Mouse (Mus musculus) erythroblast, embryonic 14.5 days (primary cell): ENCODE data around the gene Gp1ba. TPM values are rescaled to one million over a fixed set of nuclear protein-coding genes. Genes with fewer than 3 reads are reported as not detected.

ENCODE experiments used
- H3K27me3 ChIP-seq: 2 replicates; pipeline ENCODE4 v1.6.1; 2012; ENCODE audit warnings: inconsistent platforms; ENCODE audit not compliant: control insufficient read depth
- H3K36me3 ChIP-seq: 2 replicates; pipeline ENCODE4 v1.6.1; 2012; ENCODE audit warnings: mild to moderate bottlenecking, inconsistent platforms; ENCODE audit not compliant: control insufficient read depth
- H3K4me1 ChIP-seq: 2 replicates; pipeline ENCODE4 v1.6.1; 2012; ENCODE audit warnings: inconsistent platforms; ENCODE audit not compliant: control insufficient read depth
- H3K4me3 ChIP-seq: replicated peaks from 2 replicates; pipeline ENCODE3; 2012; ENCODE audit warnings: moderate library complexity, mild to moderate bottlenecking, inconsistent platforms
- H3K9me3 ChIP-seq: 2 replicates; pipeline ENCODE4 v1.6.1; 2012; ENCODE audit warnings: low read length, inconsistent platforms, mixed read lengths; ENCODE audit not compliant: control insufficient read depth
- GATA1 ChIP-seq: IDR thresholded peaks from 2 replicates; pipeline ENCODE4 v1.6.1; 2012; ENCODE audit warnings: low read length, inconsistent platforms, mixed read lengths
- TAL1 ChIP-seq: IDR thresholded peaks from 3 replicates; pipeline ENCODE4 v1.6.1; 2012; ENCODE audit warnings: low read length, inconsistent platforms, mixed read lengths
- polyA plus RNA-seq: library from polyadenylated mRNA; stranded (reverse); fragments of >175 nt; gene quantifications from 2 replicates; pipeline ENCODE4 v1.2.3, GENCODE M21; 2012

Gene Gp1ba
- polyA plus RNA-seq, 1 experiment = 0.12 TPM

GRCm38 (mm10) chr11:70683640-70684039 lies 44.7 kb downstream of the Gp1ba start:
- no peak overlapping the region for H3K4me3 ChIP-seq
- TF ChIP-seq TAL1 = no peak
- H3K9me3 ChIP-seq = no peaks in the 10 kb centered on the region
- H3K4me1 ChIP-seq = peaks cover 21% of the 10 kb centered on the region
- H3K36me3 ChIP-seq = peaks cover 34% of the 10 kb centered on the region
- peaks cover 6% of the 10 kb centered on the region for H3K27me3 ChIP-seq

GRCm38 (mm10) chr11:70686901-70687566 lies 48.1 kb downstream of the Gp1ba start:
- H3K4me1 ChIP-seq = peaks cover 20% of the 10 kb centered on the region
- no peak for TF ChIP-seq GATA1
- no peak for TF ChIP-seq TAL1

GRCm38 (mm10) chr11:70687601-70688199 lies 48.8 kb downstream of the Gp1ba start, which contains the start of gene Camta2:
TSS of gene Camta2 (minus strand) at chr11:70688105.
- Histone ChIP-seq H3K27me3 (peaks cover 24% of the 10 kb centered on the region), H3K4me1 (peaks cover 20% of the 10 kb centered on the region), H3K9me3 (no peaks in the 10 kb centered on the region), H3K36me3 (peaks cover 15% of the 10 kb centered on the region), H3K4me3 (peak within 1 kb of the TSS; percentile 76)
- no peak for TF ChIP-seq GATA1
- no peak for TF ChIP-seq TAL1

More at GRCm38 (mm10) chr11:70686901-70687566, 48.1 kb downstream of the Gp1ba start:
- peak overlapping the region; percentile 76 for H3K4me3 ChIP-seq
- H3K36me3 ChIP-seq = peaks cover 20% of the 10 kb centered on the region
- peaks cover 20% of the 10 kb centered on the region for H3K27me3 ChIP-seq
- no peaks in the 10 kb centered on the region for H3K9me3 ChIP-seq

- Histone ChIP-seq H3K4me1 (peaks cover 20% of the 10 kb centered on the region), H3K9me3 (no peaks in the 10 kb centered on the region), H3K36me3 (peaks cover 9% of the 10 kb centered on the region), H3K27me3 (peaks cover 25% of the 10 kb centered on the region), H3K4me3 (peak overlapping the region; percentile 76)
- TF ChIP-seq GATA1 = no peak
- no peak for TF ChIP-seq TAL1
These were observed 49.5 kb downstream of the Gp1ba start for GRCm38 (mm10) chr11:70688372-70688771.

- peaks cover 36% of the 10 kb centered on the region for H3K27me3 ChIP-seq
- no peak overlapping the region for H3K4me3 ChIP-seq
- TF ChIP-seq TAL1 (no peak), GATA1 (no peak)
- H3K36me3 ChIP-seq = peaks cover 4% of the 10 kb centered on the region
- peaks cover 20% of the 10 kb centered on the region for H3K4me1 ChIP-seq
- H3K9me3 ChIP-seq = no peaks in the 10 kb centered on the region
These were observed 50.7 kb downstream of the Gp1ba start for GRCm38 (mm10) chr11:70689578-70689977.

Other genes starting within 250 kb of the Gp1ba start
- gene Pelp1, start 229.1 kb upstream of the Gp1ba start, polyA plus RNA-seq = 2.9 and 3.5 TPM in 2 replicates
- gene Arrb2, start 206.5 kb upstream of the Gp1ba start, polyA plus RNA-seq = 7.9 and 11.5 TPM in 2 replicates
- gene Med11, start 187.2 kb upstream of the Gp1ba start, polyA plus RNA-seq = 1.1 and 2.3 TPM in 2 replicates
- gene Zmynd15, start 179.7 kb upstream of the Gp1ba start, polyA plus RNA-seq = 0.02 TPM in 1 of 2 replicates, not detected in the other
- gene Cxcl16, start 179.1 kb upstream of the Gp1ba start, polyA plus RNA-seq = not detected in 2 replicates
- not detected in 2 replicates for gene Tm4sf5, start 133.9 kb upstream of the Gp1ba start, polyA plus RNA-seq
- gene Vmo1, start 124.5 kb upstream of the Gp1ba start, polyA plus RNA-seq = not detected in 2 replicates
- gene Gltpd2, start 119.9 kb upstream of the Gp1ba start, polyA plus RNA-seq = 0.10 TPM in 1 of 2 replicates, not detected in the other
- 27.3 and 29.9 TPM in 2 replicates for gene Psmb6, start 113.8 kb upstream of the Gp1ba start, polyA plus RNA-seq
- gene Gm40193, start 106.2 kb upstream of the Gp1ba start, polyA plus RNA-seq = not detected in 2 replicates
- 0.01 TPM in 1 of 2 replicates, not detected in the other for gene Pld2, start 99.1 kb upstream of the Gp1ba start, polyA plus RNA-seq
- 1.1 and 1.2 TPM in 2 replicates for gene Mink1, start 76.2 kb upstream of the Gp1ba start, polyA plus RNA-seq
- not detected in 2 replicates for gene 4930544D05Rik, start 23.3 kb upstream of the Gp1ba start, polyA plus RNA-seq
- gene Chrne, start 19.9 kb upstream of the Gp1ba start, polyA plus RNA-seq = 0.06 TPM in 1 of 2 replicates, not detected in the other
- gene Rnf167, start 8.1 kb downstream of the Gp1ba start, polyA plus RNA-seq = 24.0 and 33.2 TPM in 2 replicates
- 2.2 and 2.4 TPM in 2 replicates for gene Slc25a11, start 8.4 kb downstream of the Gp1ba start, polyA plus RNA-seq
- 240 and 308 TPM in 2 replicates for gene Pfn1, start 15.5 kb downstream of the Gp1ba start, polyA plus RNA-seq
- gene Eno3, start 18.1 kb downstream of the Gp1ba start, polyA plus RNA-seq = 0.74 and 0.78 TPM in 2 replicates
- 11.0 and 18.1 TPM in 2 replicates for gene Spag7, start 30.3 kb downstream of the Gp1ba start, polyA plus RNA-seq
- gene Camta2, start 49.0 kb downstream of the Gp1ba start, polyA plus RNA-seq = 0.30 and 0.36 TPM in 2 replicates
- gene Inca1, start 61.0 kb downstream of the Gp1ba start, polyA plus RNA-seq = not detected in 2 replicates
- gene Kif1c, start 61.4 kb downstream of the Gp1ba start, polyA plus RNA-seq = 0.31 and 0.32 TPM in 2 replicates
- 0.04 TPM in 1 of 2 replicates, not detected in the other for gene Zfp3, start 125.1 kb downstream of the Gp1ba start, polyA plus RNA-seq
- gene Scimp, start 173.5 kb downstream of the Gp1ba start, polyA plus RNA-seq = not detected in 2 replicates
- 0.37 and 0.42 TPM in 2 replicates for gene Rabep1, start 205.7 kb downstream of the Gp1ba start, polyA plus RNA-seq